Mouse (Mus musculus) induced T-regulatory cell, adult 2 months (primary cell): Measurements from ENCODE around the gene Mrpl37.
"Not testable (repeated sequence)": the region's sequence is repeated elsewhere in the genome, so short reads cannot be mapped to it uniquely, and the experiment has no call there.

Experiments used
- DNase-seq: peaks from one replicate; pipeline ENCODE4 v3.0.0-alpha.2; 2012; ENCODE audit warnings: low read depth

Gene Mrpl37

GRCm38 (mm10) chr4:107066252-107067124 lies at the start of gene Mrpl37, which contains the start of gene Cyb5rl:
TSS of gene Mrpl37 (minus strand) at chr4:107066868.
TSS of gene Cyb5rl (plus strand) at chr4:107066988.
- peak; percentile 99 for DNase-seq

GRCm38 (mm10) chr4:107114278-107114677 lies 47.6 kb upstream of the Mrpl37 start:
- DNase-seq: no peak

GRCm38 (mm10) chr4:107109181-107109580 lies 42.5 kb upstream of the Mrpl37 start:
- DNase-seq: not testable (repeated sequence)

GRCm38 (mm10) chr4:107108291-107108731 lies 41.6 kb upstream of the Mrpl37 start:
- DNase-seq: no peak

- DNase-seq: no peak
Measured at GRCm38 (mm10) chr4:107106777-107107176, 40.1 kb upstream of the Mrpl37 start.

- DNase-seq: no peak
Measured at GRCm38 (mm10) chr4:107102220-107102619, 35.6 kb upstream of the Mrpl37 start.

GRCm38 (mm10) chr4:107098791-107099525 lies 32.3 kb upstream of the Mrpl37 start:
- no peak for DNase-seq

- DNase-seq: no peak
Measured at GRCm38 (mm10) chr4:107098375-107098774, 31.7 kb upstream of the Mrpl37 start.

GRCm38 (mm10) chr4:107097871-107098270 lies 31.2 kb upstream of the Mrpl37 start:
- DNase-seq: no peak

- no peak for DNase-seq
Measured at GRCm38 (mm10) chr4:107096841-107097373, 30.2 kb upstream of the Mrpl37 start, which contains the start of gene Cdcp2. TSS of gene Cdcp2 (plus strand) at chr4:107096891.

- no peak for DNase-seq
Measured at GRCm38 (mm10) chr4:107096043-107096442, 29.4 kb upstream of the Mrpl37 start.

GRCm38 (mm10) chr4:107094484-107095187 lies 28.0 kb upstream of the Mrpl37 start:
- peak; percentile 10 for DNase-seq

GRCm38 (mm10) chr4:107091696-107092095 lies 25.0 kb upstream of the Mrpl37 start:
- no peak for DNase-seq

GRCm38 (mm10) chr4:107084858-107085257 lies 18.2 kb upstream of the Mrpl37 start:
- no peak for DNase-seq

GRCm38 (mm10) chr4:107084343-107084742 lies 17.7 kb upstream of the Mrpl37 start:
- no peak for DNase-seq

- no peak for DNase-seq
Measured at GRCm38 (mm10) chr4:107083126-107083525, 16.5 kb upstream of the Mrpl37 start.

- no peak for DNase-seq
Measured at GRCm38 (mm10) chr4:107082185-107082584, 15.5 kb upstream of the Mrpl37 start.

GRCm38 (mm10) chr4:107079716-107080115 lies 13.0 kb upstream of the Mrpl37 start:
- no peak for DNase-seq

- no peak for DNase-seq
Measured at GRCm38 (mm10) chr4:107078894-107079293, 12.2 kb upstream of the Mrpl37 start.

- no peak for DNase-seq
Measured at GRCm38 (mm10) chr4:107075456-107075855, 8.8 kb upstream of the Mrpl37 start.

GRCm38 (mm10) chr4:107072343-107072742 lies 5.7 kb upstream of the Mrpl37 start:
- DNase-seq: no peak
